In genomic region chr12:30651506-30651905, GRCm38 (mm10) we compare ENCODE assay signal across 23 mouse cellular contexts.
DNase-seq lines count a peak whose midpoint lies in the region; ATAC-seq and TF ChIP-seq lines count a peak whose summit lies in the region.
"Had no signal": no experiment of that assay in that cellular context is flagged by ENCODE, and none has a peak within 500 bp of the region (broad histone marks: within the 10 kb centered on the region; RNA-seq: fewer than 3 reads in every experiment).

No protein-coding gene starts in this region.

- H3K36me3 ChIP-seq in liver, postnatal 0 days (replicated peaks; ENCODE audit: insufficient read depth, low read length), result no peaks in the 10 kb centered on the region
- H3K36me3 ChIP-seq: heart, embryonic 15.5 days; hindbrain, embryonic 15.5 days; intestine, embryonic 15.5 days; midbrain, embryonic 15.5 days; stomach, embryonic 15.5 days had no signal

- H3K9ac ChIP-seq in liver, postnatal 0 days (replicated peaks), result no peak overlapping the region
- H3K9ac ChIP-seq: heart, embryonic 15.5 days; hindbrain, embryonic 15.5 days; intestine, embryonic 15.5 days; midbrain, embryonic 15.5 days; stomach, embryonic 15.5 days had no signal

- no peak overlapping the region for H3K4me3 ChIP-seq in liver, postnatal 0 days (ENCODE audit: low read depth, low read length)
- H3K4me3 ChIP-seq: heart, embryonic 15.5 days; hindbrain, embryonic 15.5 days; intestine, embryonic 15.5 days; megakaryocyte, embryonic 14.5 days; midbrain, embryonic 15.5 days; stomach, embryonic 15.5 days had no signal

- no peak for ATAC-seq in liver, postnatal 0 days
- ATAC-seq: CD4-positive, CD25-positive, alpha-beta regulatory T cell, adult 4 months; forebrain, embryonic 16.5 days; intestine, embryonic 15.5 days; midbrain, embryonic 15.5 days had no signal

- no peak overlapping the region for H3K4me2 ChIP-seq in liver, postnatal 0 days (ENCODE audit: low read depth, low read length)
- H3K4me2 ChIP-seq: heart, embryonic 15.5 days; hindbrain, embryonic 15.5 days; intestine, embryonic 15.5 days; midbrain, embryonic 15.5 days; stomach, embryonic 15.5 days had no signal

- WGBS in liver, postnatal 0 days (ENCODE audit: insufficient replicate concordance), result 80% methylated on average over 1 of the region's 1 CpGs

- no peaks in the 10 kb centered on the region for H3K9me3 ChIP-seq in liver, postnatal 0 days (ENCODE audit: low read length)
- H3K9me3 ChIP-seq: heart, embryonic 15.5 days; hindbrain, embryonic 15.5 days; intestine, embryonic 15.5 days; midbrain, embryonic 15.5 days; stomach, embryonic 15.5 days had no signal

- H3K27ac ChIP-seq in liver, postnatal 0 days (ENCODE audit: low read depth), result no peak overlapping the region
- H3K27ac ChIP-seq: heart, embryonic 15.5 days; hindbrain, embryonic 15.5 days; intestine, embryonic 15.5 days; midbrain, embryonic 15.5 days; stomach, embryonic 15.5 days had no signal

- no peaks in the 10 kb centered on the region for H3K4me1 ChIP-seq in liver, postnatal 0 days (ENCODE audit: insufficient read depth)
- H3K4me1 ChIP-seq: heart, embryonic 15.5 days; hindbrain, embryonic 15.5 days; intestine, embryonic 15.5 days; megakaryocyte, embryonic 14.5 days; midbrain, embryonic 15.5 days; stomach, embryonic 15.5 days had no signal

- no peak for TF ChIP-seq EP300 in liver, postnatal 0 days (IDR thresholded peaks at IDR 0.05; ENCODE audit: low read depth)

- intact Hi-C loops in left cerebral cortex, postnatal 10 days (cut with DNase I), result no loop called here

- no peaks in the 10 kb centered on the region for H3K27me3 ChIP-seq in liver, postnatal 0 days (ENCODE audit: insufficient read depth, low read length)
- H3K27me3 ChIP-seq: heart, embryonic 15.5 days; hindbrain, embryonic 15.5 days; intestine, embryonic 15.5 days; megakaryocyte, embryonic 14.5 days; midbrain, embryonic 15.5 days; stomach, embryonic 15.5 days had no signal

- peak; percentile 52 to 73 for DNase-seq in cerebellum, postnatal 14 days
- no peak for DNase-seq in cerebellum, adult 9-10 months
- DNase-seq in left cerebral cortex, postnatal 10 days (ENCODE audit: extremely low spot score in 1 of 2, low spot score in 2 of 2), result peak; percentile 22 to 37
- DNase-seq in left cerebral cortex, adult 18-20 months (ENCODE audit: low spot score in 2 of 2), result no peak
- peak; percentile 11 for DNase-seq in right cerebral cortex, adult 18-20 months
- no peak for DNase-seq in right cerebral cortex, postnatal 25 days
- no peak for DNase-seq in ovary, postnatal 10 days (ENCODE audit: low spot score)
- no peak for DNase-seq in liver, postnatal 0 days
- DNase-seq: adrenal gland, postnatal 36 days; cerebellum, adult 18-20 months; heart, postnatal 4 days; kidney, adult 9 months; kidney, postnatal 14 days; thymus, adult 18-20 months; thymus, postnatal 36 days had no signal

- no peak for TF ChIP-seq CTCF in liver, postnatal 0 days (IDR thresholded peaks at IDR 0.05; ENCODE audit: low read depth)

Comparison
In these comparisons a context has a peak if more than half of its experiments do, and no peak if none do; other contexts are left out.
1. DNase-seq: peak in cerebellum, postnatal 14 days (2 of 2), left cerebral cortex, postnatal 10 days (2 of 2) and right cerebral cortex, adult 18-20 months (single experiment); none in cerebellum, adult 9-10 months (single experiment), left cerebral cortex, adult 18-20 months (0 of 2), right cerebral cortex, postnatal 25 days (single experiment), ovary, postnatal 10 days (single experiment) and liver, postnatal 0 days (single experiment).